Mouse (Mus musculus) liver, embryonic 18 days (tissue): ENCODE data around the gene Mrpl32. TPM values are rescaled to one million over a fixed set of nuclear protein-coding genes. Genes with fewer than 3 reads are reported as not detected.

Source experiments
- polyA plus RNA-seq: library from polyadenylated mRNA; depleted of rRNA; stranded (reverse); fragments of >200 nt; gene quantifications from 2 replicates; pipeline ENCODE4 v1.2.3, GENCODE M21; 2012; rRNA removed

Gene Mrpl32
- 20.0 and 20.9 TPM in 2 replicates for polyA plus RNA-seq

DNA sequence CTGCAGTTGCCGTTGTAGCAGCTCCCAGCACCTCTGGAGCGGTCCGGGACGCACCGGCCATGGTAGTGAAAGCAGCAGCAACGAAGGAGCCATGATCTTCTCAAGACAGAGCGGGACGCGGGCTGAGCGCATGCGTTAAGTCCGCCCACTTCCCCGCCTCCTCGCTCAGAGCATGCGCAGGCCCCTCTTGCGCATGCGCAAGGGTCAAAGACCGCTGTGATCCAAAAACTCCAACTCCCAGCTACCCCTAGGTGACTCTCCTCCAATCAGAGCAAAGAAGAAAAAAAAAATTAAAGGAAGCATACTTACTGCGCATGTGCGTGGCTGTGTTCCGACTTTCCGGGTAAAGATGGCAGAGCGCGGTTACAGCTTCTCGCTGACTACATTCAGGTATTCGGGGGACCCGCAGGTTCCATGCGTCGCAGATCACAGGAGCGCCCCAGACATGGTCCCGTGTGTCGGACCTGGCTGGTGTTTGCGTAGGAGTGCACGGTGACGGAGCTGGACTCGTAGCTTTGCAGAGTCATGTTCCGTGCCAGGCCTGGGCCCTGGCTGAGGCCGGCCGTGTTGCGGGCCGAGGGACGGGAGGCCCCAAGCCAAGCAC, at the start of gene Mrpl32, which contains the start of gene Psma2:
Gene Mrpl32, minus strand, starts transcription at position 240 of the 604 bp plus-strand sequence.
Gene Psma2, plus strand, starts transcription at position 315 of the 604 bp plus-strand sequence.

DNA sequence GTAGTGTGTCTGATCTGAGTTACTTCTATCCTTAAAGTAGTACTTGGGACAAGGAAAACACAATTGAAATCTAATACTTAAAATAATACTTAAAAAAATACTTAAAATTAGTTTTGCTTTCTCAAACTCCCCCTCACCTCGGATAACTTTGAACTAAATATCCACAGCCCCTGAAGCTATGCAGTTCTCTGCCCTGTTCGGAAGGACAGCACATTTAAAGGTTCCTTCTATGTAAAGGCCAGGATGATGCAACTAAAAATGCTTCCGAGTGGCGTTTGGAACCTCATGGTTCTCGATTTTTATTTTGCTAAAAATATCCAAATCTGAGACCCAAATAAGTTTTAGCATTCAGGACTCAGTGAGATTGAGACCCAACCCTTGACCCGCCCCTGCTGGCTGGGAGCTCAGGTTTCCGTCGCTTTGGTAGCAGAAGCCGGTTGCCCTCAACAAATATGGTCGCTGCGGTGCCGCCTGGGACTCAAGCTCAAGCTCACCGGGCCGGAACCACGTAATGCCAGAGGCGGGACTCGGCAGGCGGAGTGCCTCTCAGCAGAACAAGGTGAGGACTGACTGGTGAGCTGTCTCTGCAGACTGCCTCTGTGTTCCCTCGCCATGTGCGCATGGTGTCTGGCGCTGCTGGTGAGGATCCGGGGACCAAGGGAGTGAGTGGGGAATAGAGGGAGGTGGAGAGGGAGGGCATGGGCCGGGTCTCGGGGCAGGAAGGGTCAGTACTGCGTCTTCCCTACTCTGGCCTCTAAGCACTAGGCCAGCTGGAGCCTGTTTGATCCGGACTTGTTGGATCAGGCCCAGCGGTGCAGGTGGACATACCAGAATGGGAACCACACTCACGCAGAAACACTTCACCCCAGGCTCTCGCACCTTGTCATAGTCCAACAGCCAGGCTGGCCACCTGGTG, 17.0 kb upstream of the Mrpl32 start, which contains the start of gene AW209491:
Gene AW209491, plus strand, starts transcription at position 429 of the 916 bp plus-strand sequence.

Other genes with a start within 250 kb of the Mrpl32 start
- not detected in 2 replicates for gene Hecw1, start 89.9 kb downstream of the Mrpl32 start, polyA plus RNA-seq
- 44.3 and 47.2 TPM in 2 replicates for gene Psma2, start 75 bp upstream of the Mrpl32 start, polyA plus RNA-seq
- 5.4 and 5.5 TPM in 2 replicates for gene AW209491, start 17.0 kb upstream of the Mrpl32 start, polyA plus RNA-seq